Comparison of ENCODE assay signal across 8 mouse cellular contexts in genomic region chr10:120717159-120717567, GRCm38 (mm10).
DNase-seq lines count a peak whose midpoint lies in the region; ATAC-seq and TF ChIP-seq lines count a peak whose summit lies in the region.

No protein-coding gene starts in this region.

- H3K27me3 ChIP-seq in embryonic facial prominence, embryonic 14.5 days (replicated peaks; ENCODE audit: control insufficient read depth, insufficient read depth, low read length), result 0 out of 2 replicates have a peak, but pooled peaks cover 2% of the 10 kb centered on the region
- 0 out of 2 replicates have a peak, but pooled peaks cover 3% of the 10 kb centered on the region for H3K27me3 ChIP-seq in intestine, postnatal 0 days (replicated peaks; ENCODE audit: control insufficient read depth, insufficient read depth, low read length)
- H3K27me3 ChIP-seq in lung, postnatal 0 days (replicated peaks; ENCODE audit: insufficient read depth, low read length), result peaks cover 4% of the 10 kb centered on the region; the same call in 1 of the 2 replicates
- H3K27me3 ChIP-seq in midbrain, embryonic 15.5 days (replicated peaks), result peaks cover 8% of the 10 kb centered on the region; the same call in 1 of the 2 replicates

- peak; percentile 17 to 38 for DNase-seq in adrenal gland, adult (ENCODE audit: inconsistent age in 2 of 2, low spot score in 1 of 2)
- no peak for DNase-seq in adrenal gland, adult 18-20 months (ENCODE audit: low spot score in 2 of 2)
- peak; percentile 77 for DNase-seq in embryonic facial prominence, embryonic 14.5 days (ENCODE audit: low spot score)
- DNase-seq in lung, postnatal 0 days (ENCODE audit: low spot score), result peak; percentile 88
- no peak for DNase-seq in testis, postnatal 14 days (ENCODE audit: low spot score)
- DNase-seq in cerebellum, postnatal 4 days (ENCODE audit: low spot score in 2 of 2), result no peak

- H3K9me3 ChIP-seq in embryonic facial prominence, embryonic 14.5 days (ENCODE audit: control insufficient read depth, low read length), result no peaks in the 10 kb centered on the region
- no peaks in the 10 kb centered on the region for H3K9me3 ChIP-seq in intestine, postnatal 0 days (ENCODE audit: control insufficient read depth)
- H3K9me3 ChIP-seq in lung, postnatal 0 days (ENCODE audit: low read length), result no peaks in the 10 kb centered on the region
- H3K9me3 ChIP-seq in midbrain, embryonic 15.5 days, result no peaks in the 10 kb centered on the region

- H3K4me3 ChIP-seq in embryonic facial prominence, embryonic 14.5 days (ENCODE audit: low read depth, low read length), result no peak overlapping the region
- no peak overlapping the region for H3K4me3 ChIP-seq in intestine, postnatal 0 days (ENCODE audit: low read depth, low read length)
- no peak overlapping the region for H3K4me3 ChIP-seq in lung, postnatal 0 days (ENCODE audit: low read depth, low read length)
- no peak overlapping the region for H3K4me3 ChIP-seq in midbrain, embryonic 15.5 days

- WGBS in embryonic facial prominence, embryonic 14.5 days, result 24% methylated on average over 11 of the region's 11 CpGs
- 31% methylated on average over 11 of the region's 11 CpGs for WGBS in intestine, postnatal 0 days
- WGBS in lung, postnatal 0 days, result 14% methylated on average over 11 of the region's 11 CpGs
- 76% methylated on average over 11 of the region's 11 CpGs for WGBS in midbrain, embryonic 15.5 days

- peak overlapping the region; percentile 15; the same call in 1 of the 2 replicates for H3K4me2 ChIP-seq in embryonic facial prominence, embryonic 14.5 days (ENCODE audit: low read depth, low read length)
- H3K4me2 ChIP-seq in intestine, postnatal 0 days (replicated peaks; ENCODE audit: low read depth), result no peak overlapping the region; the same call in 1 of the 2 replicates
- peak overlapping the region; percentile 17; the same call in 1 of the 2 replicates for H3K4me2 ChIP-seq in lung, postnatal 0 days (replicated peaks; ENCODE audit: low read depth, low read length)
- no peak overlapping the region for H3K4me2 ChIP-seq in midbrain, embryonic 15.5 days

- H3K36me3 ChIP-seq in embryonic facial prominence, embryonic 14.5 days (ENCODE audit: control insufficient read depth, insufficient read depth, low read length), result no peaks in the 10 kb centered on the region
- H3K36me3 ChIP-seq in intestine, postnatal 0 days (ENCODE audit: control insufficient read depth, insufficient read depth), result no peaks in the 10 kb centered on the region
- H3K36me3 ChIP-seq in lung, postnatal 0 days (ENCODE audit: insufficient read depth, low read length), result no peaks in the 10 kb centered on the region
- H3K36me3 ChIP-seq in midbrain, embryonic 15.5 days (replicated peaks), result no peaks in the 10 kb centered on the region

- H3K9ac ChIP-seq in embryonic facial prominence, embryonic 14.5 days (ENCODE audit: low read depth, low read length), result no peak overlapping the region
- H3K9ac ChIP-seq in intestine, postnatal 0 days (ENCODE audit: low read depth, low read length), result no peak overlapping the region
- no peak overlapping the region for H3K9ac ChIP-seq in lung, postnatal 0 days (replicated peaks; ENCODE audit: low read depth)
- no peak overlapping the region for H3K9ac ChIP-seq in midbrain, embryonic 15.5 days

- TF ChIP-seq CTCF in intestine, postnatal 0 days (IDR thresholded peaks at IDR 0.05; ENCODE audit: low read depth), result no peak
- no peak for TF ChIP-seq CTCF in lung, postnatal 0 days (IDR thresholded peaks at IDR 0.05)

- H3K27ac ChIP-seq in embryonic facial prominence, embryonic 14.5 days (replicated peaks; ENCODE audit: low read depth, low read length), result peak overlapping the region; percentile 24; the same call in 1 of the 2 replicates
- no peak overlapping the region for H3K27ac ChIP-seq in intestine, postnatal 0 days (ENCODE audit: low read depth, low read length)
- no peak overlapping the region for H3K27ac ChIP-seq in lung, postnatal 0 days (ENCODE audit: low read length)
- H3K27ac ChIP-seq in midbrain, embryonic 15.5 days, result no peak overlapping the region

- peaks cover 31% of the 10 kb centered on the region for H3K4me1 ChIP-seq in embryonic facial prominence, embryonic 14.5 days (ENCODE audit: control insufficient read depth, insufficient read depth, low read length)
- H3K4me1 ChIP-seq in intestine, postnatal 0 days (replicated peaks; ENCODE audit: control insufficient read depth, insufficient read depth, low read length), result peaks cover 5% of the 10 kb centered on the region; the same call in 1 of the 2 replicates
- 0 out of 2 replicates have a peak, but pooled peaks cover 4% of the 10 kb centered on the region for H3K4me1 ChIP-seq in lung, postnatal 0 days (ENCODE audit: insufficient read depth, low read depth, low read length)
- peaks cover 11% of the 10 kb centered on the region for H3K4me1 ChIP-seq in midbrain, embryonic 15.5 days

- 0 out of 2 replicates have a peak, but pooled peaks have one; percentile 26 for TF ChIP-seq EP300 in lung, postnatal 0 days (IDR thresholded peaks at IDR 0.05)

- peak; percentile 38; the same call in 1 of the 2 replicates for ATAC-seq in embryonic facial prominence, embryonic 14.5 days (ENCODE audit: low read depth)
- ATAC-seq in intestine, postnatal 0 days, result peak; percentile 67
- ATAC-seq in lung, postnatal 0 days, result peak; percentile 86
- ATAC-seq in midbrain, embryonic 15.5 days (replicated peaks), result no peak

Comparison
In these comparisons a context has a peak if more than half of its experiments do, and no peak if none do; other contexts are left out.
1. DNase-seq: peak in adrenal gland, adult (2 of 2), embryonic facial prominence, embryonic 14.5 days (single experiment) and lung, postnatal 0 days (single experiment); none in adrenal gland, adult 18-20 months (0 of 2), testis, postnatal 14 days (single experiment) and cerebellum, postnatal 4 days (0 of 2).
2. H3K4me2 ChIP-seq: peak in embryonic facial prominence, embryonic 14.5 days (single experiment) and lung, postnatal 0 days (single experiment); none in intestine, postnatal 0 days (single experiment) and midbrain, embryonic 15.5 days (single experiment).